Mouse (Mus musculus): ENCODE results near the gene Tsku.
A peak's percentile ranks its signal among the peaks of the same experiment; 100 is the strongest.

DNA sequence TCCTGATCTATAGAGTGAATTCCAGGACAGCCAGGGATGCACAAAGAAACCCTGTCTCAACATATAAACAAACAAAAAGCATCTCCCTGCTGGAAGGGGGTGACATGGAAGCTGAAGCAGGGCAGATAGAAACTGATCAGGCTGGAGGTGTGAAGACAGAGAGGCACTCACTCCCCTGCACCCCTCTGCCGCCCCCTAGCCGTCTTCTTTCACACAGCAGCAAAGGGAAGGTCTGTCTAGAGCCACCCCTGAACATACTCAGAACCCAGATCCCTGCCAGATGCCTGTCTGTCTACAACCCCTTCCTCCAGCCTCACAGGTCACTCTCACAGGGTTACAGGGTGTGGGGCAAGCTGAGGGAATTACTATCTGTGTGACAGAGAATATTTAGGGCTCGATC is 16.8 kb downstream of the Tsku start:
- TF ChIP-seq CTCF (IDR thresholded peaks at IDR 0.05; ENCODE audit: extremely low read depth, insufficient read depth, low read length) (peak; percentile 49), POLR2A (IDR thresholded peaks at IDR 0.05; ENCODE audit: extremely low read depth, insufficient read depth, low read length) (no peak)

Data from cortical plate, adult 2 months (tissue).